Mouse (Mus musculus) adipocyte (in vitro differentiated cells): ENCODE data around the gene Syt12.

Source experiments
- DNase-seq: peaks from one replicate; pipeline ENCODE4 v3.0.0-alpha.2; 2016; ENCODE audit warnings: low spot score

The Syt12 gene

DNA sequence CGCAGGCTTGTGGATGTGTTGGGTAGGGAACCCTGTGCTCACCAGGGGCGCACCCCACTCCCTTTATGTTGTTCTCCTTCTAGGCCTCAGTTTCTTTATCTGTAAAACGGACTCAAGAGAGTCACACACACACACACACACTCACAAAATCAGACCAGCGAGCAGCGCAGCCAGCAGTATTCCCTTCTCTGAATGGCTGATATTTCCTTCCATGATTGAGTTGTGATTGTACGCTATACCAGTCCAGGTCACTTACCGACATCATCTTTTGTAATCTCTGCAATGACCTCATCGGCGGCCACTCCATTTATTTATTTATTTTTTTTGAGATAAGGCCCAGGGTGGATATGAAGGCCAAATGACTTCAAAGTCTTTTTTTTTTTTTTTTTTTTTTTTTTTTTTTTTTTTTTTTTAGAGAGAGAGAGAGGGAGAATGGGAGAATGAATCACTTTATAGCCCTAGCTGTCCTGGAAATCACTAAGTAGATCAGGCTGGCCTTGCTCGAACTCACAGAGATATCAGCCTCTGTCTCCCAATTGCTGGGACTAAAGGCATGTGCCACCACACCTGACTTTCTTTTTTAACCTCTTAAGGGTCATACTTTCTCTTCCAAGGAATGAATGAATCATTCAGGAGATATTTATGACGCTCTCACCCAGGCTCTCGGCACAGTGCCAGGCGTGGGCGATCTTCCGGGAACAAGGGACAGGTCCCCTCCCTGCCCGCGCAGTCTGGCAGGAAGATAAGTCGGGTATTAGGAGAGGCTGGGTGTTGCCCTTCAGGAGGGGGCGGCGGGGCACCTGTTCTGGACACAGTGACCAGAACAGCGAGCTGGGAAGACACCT, at the start of gene Syt12:
Gene Syt12 (minus strand): TSS at position 103 of the 845 bp plus-strand sequence.
- DNase-seq = no peak

GRCm38 (mm10) chr19:4521426-4522050, 44.3 kb upstream of the Syt12 start:
- DNase-seq = peak; percentile 72

GRCm38 (mm10) chr19:4517483-4517882, 40.2 kb upstream of the Syt12 start:
- DNase-seq = peak; percentile 60

DNA sequence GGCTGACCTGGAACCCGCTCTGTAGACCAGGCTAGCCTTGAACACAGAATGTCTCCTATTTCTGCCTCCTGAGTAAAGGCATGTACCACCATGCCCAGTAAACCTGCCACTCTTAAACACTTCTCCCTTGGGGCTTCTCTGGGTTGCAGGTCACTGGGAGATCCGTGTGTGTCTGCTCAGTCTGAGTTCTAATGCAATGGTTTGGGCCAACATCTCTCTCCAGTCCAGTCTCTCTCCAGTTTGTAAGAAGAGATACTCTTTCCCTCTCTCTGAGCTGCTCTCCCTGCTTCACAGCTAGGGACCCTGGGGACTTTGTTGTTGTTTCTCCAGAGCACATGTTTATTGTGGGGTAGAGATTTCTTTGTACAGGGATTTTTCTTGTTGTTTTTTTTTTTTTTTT, 39.0 kb upstream of the Syt12 start:
- DNase-seq = peak; percentile 57

DNA sequence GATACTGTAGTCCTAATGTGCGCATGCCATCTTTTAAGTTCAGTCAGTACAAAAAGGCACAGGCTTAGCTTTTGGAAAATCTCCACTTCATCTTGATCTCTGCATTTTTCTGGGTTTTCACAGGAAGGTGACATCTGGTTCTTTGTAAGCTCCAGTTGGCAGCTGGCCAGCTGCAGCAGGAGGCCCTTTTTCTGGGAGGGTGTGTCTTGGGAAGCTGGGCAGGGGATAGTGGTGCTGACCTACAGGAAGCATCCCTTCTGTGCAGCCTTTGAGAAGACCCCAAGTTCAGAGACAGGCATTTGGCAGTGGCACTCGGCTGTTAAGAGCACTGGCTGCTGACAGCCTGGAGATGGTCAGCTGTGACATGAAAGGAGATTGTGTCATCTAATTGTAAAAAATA, 38.5 kb upstream of the Syt12 start:
- peak; percentile 71 for DNase-seq

DNA sequence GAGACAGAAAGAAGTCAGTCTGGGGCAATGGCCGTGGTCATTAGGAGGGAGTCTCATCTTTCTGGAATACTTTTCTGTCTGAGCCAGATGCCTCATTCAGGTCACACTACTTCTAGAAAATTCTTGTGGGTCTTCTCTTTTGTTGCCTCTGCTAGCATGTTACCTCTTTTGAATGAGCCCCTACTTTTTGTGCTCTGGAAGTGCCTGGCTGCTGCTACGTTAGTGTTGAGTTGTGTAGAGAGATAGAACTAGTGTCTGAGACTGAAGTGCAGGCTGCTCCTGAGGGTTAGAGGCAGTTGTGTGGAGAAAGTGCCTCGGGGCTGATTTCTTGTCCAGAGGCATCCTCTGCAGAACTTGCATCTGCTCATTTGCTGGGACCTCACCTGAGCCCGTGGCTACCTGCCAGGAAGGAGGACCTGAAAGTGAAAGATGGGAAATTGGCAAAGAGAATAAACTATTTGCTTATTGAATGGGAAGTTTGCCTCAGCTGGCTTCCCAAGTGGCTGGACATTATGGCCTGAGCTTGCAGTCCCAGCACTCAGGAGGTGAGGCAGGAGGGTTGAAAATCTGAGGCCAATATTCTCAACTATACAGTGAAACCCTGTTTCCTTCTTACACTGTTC, 36.1 kb upstream of the Syt12 start:
- DNase-seq = no peak

GRCm38 (mm10) chr19:4511116-4511841, 34.0 kb upstream of the Syt12 start:
- peak; percentile 94 for DNase-seq

- peak; percentile 100 for DNase-seq
Observed at GRCm38 (mm10) chr19:4509986-4510963, 33.0 kb upstream of the Syt12 start, which contains the start of gene Pcx. Gene Pcx, plus strand, starts transcription at chr19:4510472.

- DNase-seq = peak; percentile 38
Observed at GRCm38 (mm10) chr19:4507746-4508145, 30.5 kb upstream of the Syt12 start.

DNA sequence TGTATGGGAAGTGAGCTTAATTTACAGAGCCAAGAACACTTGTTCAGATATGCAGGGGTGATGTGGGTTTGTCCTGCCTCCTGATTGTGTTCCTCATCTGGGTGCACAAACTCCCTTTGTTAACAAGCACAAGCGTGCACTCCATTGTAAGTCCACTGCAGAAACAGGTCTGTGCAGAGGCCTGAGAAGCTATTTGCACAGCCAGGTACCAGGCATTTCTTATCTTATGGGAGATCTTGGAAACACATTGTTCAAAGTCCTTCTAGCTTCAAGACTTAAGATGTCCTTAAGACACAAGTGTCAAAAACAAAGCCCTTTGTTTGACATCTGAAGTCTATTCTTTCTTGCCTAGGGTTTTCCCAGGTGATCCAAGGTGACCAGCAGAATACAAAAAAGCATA, 27.6 kb upstream of the Syt12 start:
- no peak for DNase-seq

GRCm38 (mm10) chr19:4502701-4503100, 25.5 kb upstream of the Syt12 start:
- peak; percentile 50 for DNase-seq

DNA sequence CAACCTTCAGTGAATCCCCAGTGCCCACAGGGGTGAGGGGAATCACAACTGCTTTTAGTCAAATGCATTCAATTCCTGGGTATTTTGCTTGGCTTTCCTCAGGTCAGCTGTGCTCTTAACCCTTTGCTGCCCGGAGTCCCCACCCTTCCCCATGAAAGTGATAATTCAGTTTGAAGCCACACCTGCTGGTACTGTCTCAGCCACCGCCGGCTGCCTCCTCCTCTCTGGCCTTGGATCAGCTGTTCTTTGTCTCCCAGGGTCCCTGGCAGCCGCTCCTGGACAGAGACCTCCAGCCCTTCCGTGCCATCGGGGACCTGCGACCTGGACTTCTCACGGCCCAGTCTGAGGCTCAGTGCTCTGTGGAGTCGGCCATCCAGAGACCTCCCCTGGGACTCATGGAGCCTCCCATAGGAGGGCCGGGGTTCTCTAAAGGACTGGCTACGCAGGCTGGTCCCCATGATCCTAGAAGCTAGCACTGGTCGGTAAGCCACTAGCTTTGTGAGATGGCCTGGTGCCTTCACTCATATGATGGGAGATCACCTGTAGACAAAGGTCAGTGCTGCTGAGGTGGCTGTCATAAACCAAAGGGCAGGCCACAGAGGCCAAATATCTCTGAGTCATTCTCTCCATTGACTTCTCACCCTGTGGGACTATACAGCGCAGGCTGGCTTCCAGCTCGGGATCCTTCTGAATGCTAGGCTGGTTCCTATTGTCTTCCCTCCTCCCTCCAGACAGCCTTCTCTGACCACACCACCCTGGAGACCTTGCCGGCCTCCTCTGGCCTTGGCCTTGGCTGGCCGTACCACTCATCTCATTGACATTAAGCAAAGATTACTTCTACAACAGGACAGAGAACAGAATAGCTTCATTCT, 21.1 kb upstream of the Syt12 start, which contains the start of gene 2010003K11Rik:
Gene 2010003K11Rik (minus strand): TSS at position 522 of the 872 bp plus-strand sequence.
- DNase-seq = peak; percentile 92

DNA sequence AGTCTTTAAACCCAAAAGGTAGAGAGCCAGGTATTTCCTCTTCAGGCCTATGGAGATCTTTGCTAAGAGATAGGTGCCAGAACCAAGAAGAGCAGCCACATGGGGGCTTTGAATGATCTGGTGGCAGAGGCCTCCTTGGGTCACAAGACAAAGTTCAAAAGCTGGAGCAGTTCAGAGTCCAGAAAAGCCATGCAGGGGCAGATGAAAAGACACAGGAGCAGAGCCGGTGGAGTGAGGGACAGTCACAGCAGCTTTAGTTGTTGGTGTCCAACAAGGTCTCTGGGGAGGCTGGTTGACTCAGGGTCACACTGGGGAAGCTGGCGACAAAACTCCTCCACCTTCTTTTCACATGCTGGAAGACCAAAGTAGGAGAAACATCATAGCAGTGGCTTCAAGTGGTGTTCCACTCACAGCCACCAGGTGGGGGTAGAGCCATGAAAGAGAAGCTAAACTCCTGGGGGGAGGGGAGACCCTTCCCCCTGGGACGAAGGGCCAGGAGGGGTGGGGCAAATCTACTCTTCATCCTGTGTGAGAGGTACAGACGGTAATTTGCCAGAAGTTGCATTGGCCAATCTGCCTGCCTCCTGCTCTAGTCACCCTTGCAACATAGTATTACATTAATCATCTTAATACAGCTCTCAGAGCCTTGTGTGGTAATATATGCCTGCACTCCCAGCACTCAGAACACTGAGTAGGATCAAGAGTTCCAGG, 20.2 kb upstream of the Syt12 start:
- DNase-seq = peak; percentile 100

DNA sequence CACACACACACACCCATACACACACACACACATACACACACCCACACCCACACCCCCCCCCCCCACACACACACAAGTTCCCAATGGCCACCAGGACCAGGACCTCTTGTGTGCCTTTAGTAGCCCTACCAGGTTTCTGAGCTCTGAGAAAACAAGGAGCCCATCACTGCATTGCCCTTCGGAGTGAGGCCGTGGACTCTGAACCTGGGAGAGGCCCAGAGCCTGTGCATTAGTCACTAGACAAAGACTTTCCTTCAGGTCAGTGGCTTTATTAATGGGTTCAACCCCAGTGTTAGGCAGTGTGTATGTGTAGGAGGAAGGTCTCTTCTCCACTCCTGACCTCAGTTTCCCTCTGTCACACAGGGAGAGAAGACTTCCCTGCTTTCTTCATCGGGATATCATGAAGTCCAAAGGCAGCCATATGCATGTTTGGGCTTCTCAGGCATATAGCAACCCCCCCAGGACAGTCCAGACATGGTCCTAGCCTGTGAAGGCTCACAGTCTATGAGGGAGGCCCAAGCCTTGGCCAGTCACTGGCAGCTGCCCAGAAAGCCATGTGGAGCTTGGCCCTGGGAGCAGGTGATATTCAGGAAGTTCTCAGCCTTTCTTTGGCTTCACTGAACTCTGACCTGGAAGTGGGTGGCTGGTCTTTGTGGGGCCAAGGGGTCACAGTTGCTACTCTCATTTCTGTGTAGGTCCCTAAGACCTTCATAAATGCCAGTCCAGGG, 19.5 kb upstream of the Syt12 start:
- peak; percentile 56 for DNase-seq

GRCm38 (mm10) chr19:4495814-4496213, 18.6 kb upstream of the Syt12 start:
- no peak for DNase-seq

GRCm38 (mm10) chr19:4494707-4495106, 17.5 kb upstream of the Syt12 start:
- DNase-seq = no peak

DNA sequence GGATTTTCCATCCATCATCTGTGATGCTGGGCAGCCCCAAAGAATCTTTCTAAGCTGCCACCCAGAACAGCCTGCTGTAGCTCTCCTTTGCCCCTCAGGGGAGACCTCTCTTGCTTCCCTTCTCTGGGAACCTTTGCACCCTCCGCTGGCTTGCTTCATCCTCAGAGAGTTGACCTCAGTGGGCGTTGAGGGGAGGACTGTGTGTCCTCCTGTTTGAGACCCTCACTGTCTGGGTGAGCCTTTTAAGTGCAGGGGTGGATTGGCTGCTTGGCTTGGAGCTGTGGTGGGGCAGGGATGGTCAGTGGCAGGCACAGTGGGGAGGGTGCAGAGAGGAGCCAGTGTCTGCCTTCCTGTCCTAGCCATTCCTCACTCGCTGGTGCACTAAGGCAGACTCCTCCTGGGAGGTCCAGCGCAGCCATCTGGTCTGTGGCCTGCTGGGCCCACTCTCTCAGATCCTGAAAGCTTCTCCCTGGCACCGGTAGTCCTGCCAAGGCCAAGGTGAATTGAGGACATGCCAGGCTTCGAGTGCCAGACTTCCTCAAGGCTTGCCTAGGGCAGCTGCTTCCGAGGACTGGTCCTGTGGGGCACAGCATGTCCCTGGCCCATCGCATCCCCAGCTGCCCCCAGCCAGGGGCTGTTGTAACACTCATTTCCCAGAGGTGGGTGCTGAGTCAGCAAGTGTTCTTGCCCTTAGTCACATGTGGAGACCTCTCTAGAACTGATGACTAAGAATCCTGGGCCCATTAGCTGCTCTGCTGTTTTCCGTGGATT, 15.5 kb upstream of the Syt12 start:
- DNase-seq = peak; percentile 81
